Mouse (Mus musculus) kidney, adult 2 months (tissue): ENCODE data around the gene Etv3. TPM values are rescaled to one million over a fixed set of nuclear protein-coding genes. Genes with fewer than 3 reads are reported as not detected.
A peak's percentile ranks its signal among the peaks of the same experiment; 100 is the strongest.
"Not testable (repeated sequence)": the region's sequence is repeated elsewhere in the genome, so short reads cannot be mapped to it uniquely, and the experiment has no call there.

ENCODE experiments used
- DNase-seq: peaks from one replicate; pipeline ENCODE4 v3.0.0; 2021
- H3K27ac ChIP-seq: fragments of 200-500 bp; 2 replicates; pipeline ENCODE4 v1.5.1; 2012; ENCODE audit warnings: low read depth, low read length, control low read depth, inconsistent platforms; ENCODE audit not compliant: insufficient read depth
- H3K27me3 ChIP-seq: fragments of 200-500 bp; replicated peaks from 2 replicates; pipeline ENCODE4 v1.6.1; 2012; ENCODE audit warnings: mild to moderate bottlenecking, moderate library complexity, low read length, inconsistent platforms; ENCODE audit not compliant: control insufficient read depth, insufficient read depth
- H3K36me3 ChIP-seq: fragments of 200-500 bp; 2 replicates; pipeline ENCODE4 v1.6.1; 2012; ENCODE audit warnings: mild to moderate bottlenecking, moderate library complexity, low read length, inconsistent platforms; ENCODE audit not compliant: control insufficient read depth, insufficient read depth
- H3K4me1 ChIP-seq: fragments of 200-500 bp; 2 replicates; pipeline ENCODE4 v1.6.1; 2011; ENCODE audit warnings: low read length; ENCODE audit not compliant: control insufficient read depth, insufficient read depth
- H3K4me3 ChIP-seq: fragments of 200-500 bp; 2 replicates; pipeline ENCODE4 v1.5.1; 2011; ENCODE audit warnings: mild to moderate bottlenecking, low read depth, low read length, control low read depth; ENCODE audit not compliant: insufficient read depth
- CTCF ChIP-seq: fragments of 200-500 bp; conservative IDR thresholded peaks from 2 replicates; pipeline ENCODE4 v1.5.1; 2011; ENCODE audit warnings: low read depth, mild to moderate bottlenecking, control low read depth, low read length, moderate library complexity, mixed read lengths; ENCODE audit not compliant: insufficient read depth, insufficient read length
- POLR2A ChIP-seq: fragments of 200-500 bp; IDR thresholded peaks from one replicate; pipeline ENCODE4 v1.6.1; 2011; ENCODE audit warnings: low read depth, low read length, control low read depth
- WGBS: fragments of 180-500 bp; shearing (Covaris S2); methylation state at CpG from one replicate; pipeline ENCODE4 v1.1.7; 2018; 5-methylcytosine and 5-hydroxymethylcytosine counted together
- polyA plus RNA-seq: library from polyadenylated mRNA; depleted of rRNA; stranded (reverse); fragments of >200 nt; gene quantifications from 2 replicates; pipeline ENCODE4 v1.2.3, GENCODE M21; 2012; rRNA removed

Gene Etv3
- 8.4 and 9.1 TPM in 2 replicates for polyA plus RNA-seq

- WGBS: 5% methylated on average over 64 of the region's 64 CpGs
- Histone ChIP-seq H3K36me3 (no peaks in the 10 kb centered on the region), H3K4me1 (peaks cover 8% of the 10 kb centered on the region; the same call in 1 of the 2 replicates), H3K4me3 (peak within 1 kb of the TSS; percentile 93), H3K27ac (peak within 1 kb of the TSS; percentile 87), H3K27me3 (no peaks in the 10 kb centered on the region)
- peak; percentile 94 for DNase-seq
- TF ChIP-seq POLR2A (peak; percentile 68), CTCF (no peak)
These were observed at the start of gene Etv3 for GRCm38 (mm10) chr3:87525043-87525836. Gene Etv3 (plus strand): TSS chr3:87525407.

GRCm38 (mm10) chr3:87477948-87478347 lies 47.3 kb upstream of the Etv3 start:
- 83% methylated on average over 3 of the region's 3 CpGs for WGBS
- not testable (repeated sequence) for DNase-seq, H3K36me3 ChIP-seq, H3K27ac ChIP-seq, H3K27me3 ChIP-seq, H3K4me1 ChIP-seq, H3K4me3 ChIP-seq

GRCm38 (mm10) chr3:87478596-87478995 lies 46.6 kb upstream of the Etv3 start:
- not testable (repeated sequence) for DNase-seq, H3K4me3 ChIP-seq, H3K27ac ChIP-seq, H3K27me3 ChIP-seq, H3K36me3 ChIP-seq, H3K4me1 ChIP-seq
- 88% methylated on average over 6 of the region's 6 CpGs for WGBS

- DNase-seq, H3K4me1 ChIP-seq, H3K36me3 ChIP-seq, H3K27ac ChIP-seq, H3K4me3 ChIP-seq, H3K27me3 ChIP-seq: not testable (repeated sequence)
These were observed 46.0 kb upstream of the Etv3 start for GRCm38 (mm10) chr3:87479230-87479629.

GRCm38 (mm10) chr3:87487392-87487791 lies 37.8 kb upstream of the Etv3 start:
- Histone ChIP-seq H3K27me3 (no peaks in the 10 kb centered on the region), H3K4me1 (no peaks in the 10 kb centered on the region), H3K4me3 (no peak overlapping the region), H3K27ac (no peak overlapping the region), H3K36me3 (no peaks in the 10 kb centered on the region)
- DNase-seq: no peak
- TF ChIP-seq POLR2A (no peak), CTCF (no peak)
- 55% methylated on average over 4 of the region's 4 CpGs for WGBS

GRCm38 (mm10) chr3:87487911-87488310 lies 37.3 kb upstream of the Etv3 start:
- H3K27me3 ChIP-seq: no peaks in the 10 kb centered on the region
- no peak for DNase-seq
- no peak overlapping the region for H3K27ac ChIP-seq
- 64% methylated on average over 2 of the region's 2 CpGs for WGBS
- no peak overlapping the region for H3K4me3 ChIP-seq
- no peaks in the 10 kb centered on the region for H3K36me3 ChIP-seq
- no peak for TF ChIP-seq POLR2A
- TF ChIP-seq CTCF: no peak
- no peaks in the 10 kb centered on the region for H3K4me1 ChIP-seq

- H3K4me1 ChIP-seq: no peaks in the 10 kb centered on the region
These were observed 26.9 kb upstream of the Etv3 start for GRCm38 (mm10) chr3:87498266-87498665.

GRCm38 (mm10) chr3:87499072-87499471 lies 26.1 kb upstream of the Etv3 start:
- DNase-seq: peak; percentile 70
- no peak overlapping the region for H3K27ac ChIP-seq
- 9% methylated on average over 3 of the region's 3 CpGs for WGBS

More at GRCm38 (mm10) chr3:87498266-87498665, 26.9 kb upstream of the Etv3 start:
- no peaks in the 10 kb centered on the region for H3K27me3 ChIP-seq
- TF ChIP-seq POLR2A (no peak), CTCF (no peak)
- H3K4me3 ChIP-seq: no peak overlapping the region
- no peak overlapping the region for H3K27ac ChIP-seq
- WGBS: 77% methylated on average over 9 of the region's 9 CpGs
- DNase-seq: no peak
- no peaks in the 10 kb centered on the region for H3K36me3 ChIP-seq

More at GRCm38 (mm10) chr3:87499072-87499471, 26.1 kb upstream of the Etv3 start:
- Histone ChIP-seq H3K27me3 (no peaks in the 10 kb centered on the region), H3K4me1 (no peaks in the 10 kb centered on the region), H3K36me3 (no peaks in the 10 kb centered on the region), H3K4me3 (no peak overlapping the region)
- peak; percentile 92 for TF ChIP-seq CTCF
- no peak for TF ChIP-seq POLR2A
